Mouse (Mus musculus): ENCODE data around the gene Zbtb20.

GRCm38 (mm10) chr16:42911815-42912214 lies 36.1 kb downstream of the Zbtb20 start:
- TF ChIP-seq POLR2A (IDR thresholded peaks at IDR 0.05; ENCODE audit: borderline replicate concordance, low read depth, low read length) (no peak), CTCF (IDR thresholded peaks at IDR 0.05; ENCODE audit: low read depth, low read length) (no peak)

Measured in bone marrow macrophage, adult 2 months (primary cell).